Mouse (Mus musculus): ENCODE measurements around the gene Qrich2. TPM values are rescaled to one million over a fixed set of nuclear protein-coding genes. Genes with fewer than 3 reads are reported as not detected.
"Not testable (repeated sequence)": the region's sequence is repeated elsewhere in the genome, so short reads cannot be mapped to it uniquely, and the experiment has no call there.

Qrich2 gene
- total RNA-seq, 2 experiments from 2014 or later: 0.17 TPM; not detected in 1

DNA sequence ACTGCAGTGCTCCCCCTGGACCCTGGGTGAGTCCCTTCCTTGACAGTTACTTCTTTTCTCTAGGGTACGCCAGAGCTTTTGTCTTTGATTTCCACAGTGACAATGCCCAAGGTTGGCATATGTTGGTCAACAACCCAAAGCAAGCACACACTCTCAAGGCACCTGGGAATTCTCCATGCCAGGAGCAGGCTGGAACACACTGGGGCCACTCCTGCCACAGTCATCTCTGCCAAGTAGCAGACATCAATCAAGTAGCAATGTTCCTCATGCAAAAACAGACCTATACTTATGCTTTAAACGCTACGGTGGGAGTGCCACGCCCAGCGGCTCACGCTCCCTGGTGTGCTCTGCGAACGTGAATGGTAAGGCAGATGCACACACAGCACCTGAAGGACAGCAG is 14.9 kb upstream of the Qrich2 start:
- Histone ChIP-seq H3K4me3 (no peak overlapping the region), H3K27ac (peak overlapping the region; percentile 37; the same call in 1 of the 2 replicates)
- no peak for TF ChIP-seq CTCF (conservative IDR thresholded peaks at IDR 0.05)
- DNase-seq (ENCODE audit: low spot score in 2 of 2): no peak

DNA sequence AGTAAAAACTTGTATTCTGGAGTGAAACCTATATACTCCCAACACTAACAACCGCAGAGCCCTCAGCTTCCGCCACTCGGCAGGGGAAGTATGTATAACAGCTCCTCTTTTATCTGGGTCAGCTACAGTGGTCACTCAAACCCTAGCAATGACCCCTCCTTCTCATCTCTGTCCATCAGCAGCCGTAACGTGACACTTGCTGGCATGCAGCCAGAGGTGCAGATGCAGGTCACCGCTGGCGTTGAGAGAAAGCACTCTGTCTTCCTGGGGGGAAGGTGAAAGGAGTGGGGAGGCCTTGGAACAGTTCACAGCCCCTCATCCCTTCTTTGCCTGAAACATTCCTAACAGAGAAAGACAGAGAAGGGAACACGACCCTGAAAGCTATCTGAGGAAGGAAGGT is 13.8 kb upstream of the Qrich2 start:
- no peak for TF ChIP-seq CTCF (conservative IDR thresholded peaks at IDR 0.05)
- Histone ChIP-seq H3K27ac (no peak overlapping the region), H3K4me3 (no peak overlapping the region)
- DNase-seq (ENCODE audit: low spot score in 2 of 2): no peak

DNA sequence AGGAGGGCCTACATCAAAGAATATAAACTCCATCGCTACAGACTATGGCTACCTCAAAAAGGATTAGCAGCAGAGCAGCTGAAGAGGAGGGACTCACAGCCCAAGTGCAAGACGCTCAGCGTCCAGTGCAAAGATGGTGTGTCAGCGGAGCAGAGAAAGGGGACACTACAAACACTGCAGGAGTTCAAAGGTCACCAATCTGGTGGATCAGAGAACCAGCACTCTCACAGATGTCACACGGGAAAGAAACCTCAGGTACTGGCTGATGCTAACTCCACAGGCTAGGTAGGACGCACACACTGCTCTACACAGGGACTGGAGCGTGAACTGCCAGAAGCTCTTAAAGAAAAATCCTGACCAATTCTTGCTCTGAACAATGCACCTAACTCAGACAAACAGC is 12.9 kb upstream of the Qrich2 start:
- no peak overlapping the region for H3K4me3 ChIP-seq
- no peak for DNase-seq (ENCODE audit: low spot score in 2 of 2)
- TF ChIP-seq CTCF (conservative IDR thresholded peaks at IDR 0.05): no peak
- no peak overlapping the region for H3K27ac ChIP-seq

DNA sequence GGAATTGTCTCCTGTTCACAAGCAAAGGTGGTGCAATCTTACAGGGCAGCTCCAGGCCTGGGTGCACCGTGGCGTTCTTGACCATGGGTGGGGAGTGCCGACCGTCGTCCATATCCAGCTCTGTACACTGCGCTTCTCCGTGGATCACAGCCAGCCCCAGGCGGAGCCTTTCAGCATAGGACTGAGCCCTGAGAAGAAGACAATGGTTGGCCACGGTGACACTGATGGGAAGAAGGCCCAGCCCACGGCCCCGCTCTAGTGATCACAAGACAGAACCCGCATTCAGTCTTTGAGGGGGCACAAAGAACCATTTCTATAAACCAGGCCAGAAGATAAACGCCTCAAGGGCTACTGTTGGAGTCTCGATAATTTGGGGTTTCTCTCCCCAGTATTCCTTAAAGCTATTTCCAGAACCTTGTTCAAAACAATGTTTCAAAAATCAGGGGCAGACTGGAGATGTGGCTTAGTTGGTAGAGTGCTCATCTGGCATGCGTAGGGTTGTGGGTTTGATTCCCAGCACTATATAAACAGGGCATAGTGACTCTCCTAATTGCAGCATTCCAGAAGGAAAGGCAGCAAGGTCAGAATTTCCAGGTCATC is 11.2 kb upstream of the Qrich2 start:
- Histone ChIP-seq H3K27ac (peak overlapping the region; percentile 32), H3K4me3 (no peak overlapping the region)
- no peak for DNase-seq (ENCODE audit: low spot score in 2 of 2)
- TF ChIP-seq CTCF (conservative IDR thresholded peaks at IDR 0.05): no peak

DNA sequence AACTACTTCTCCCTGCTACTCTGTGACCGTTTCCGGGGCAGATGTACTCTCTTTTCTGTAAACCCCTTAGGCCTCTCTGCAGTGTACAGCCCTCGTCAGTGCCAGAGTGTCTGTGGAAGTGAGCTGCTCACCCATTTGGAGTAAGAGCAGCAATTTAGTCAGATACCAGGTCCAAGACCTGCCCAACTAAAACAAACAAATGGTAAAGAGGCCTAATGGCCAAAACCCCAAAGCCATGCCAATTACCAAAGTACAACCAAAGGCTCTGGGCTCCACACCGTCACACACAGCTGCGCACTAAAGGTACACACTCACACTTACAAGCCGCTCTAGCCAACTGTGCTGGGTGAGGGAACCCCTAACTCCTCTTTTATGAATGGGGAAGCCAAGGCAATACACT is 10.7 kb upstream of the Qrich2 start:
- TF ChIP-seq CTCF (conservative IDR thresholded peaks at IDR 0.05): no peak
- H3K27ac ChIP-seq: peak overlapping the region; percentile 64

DNA sequence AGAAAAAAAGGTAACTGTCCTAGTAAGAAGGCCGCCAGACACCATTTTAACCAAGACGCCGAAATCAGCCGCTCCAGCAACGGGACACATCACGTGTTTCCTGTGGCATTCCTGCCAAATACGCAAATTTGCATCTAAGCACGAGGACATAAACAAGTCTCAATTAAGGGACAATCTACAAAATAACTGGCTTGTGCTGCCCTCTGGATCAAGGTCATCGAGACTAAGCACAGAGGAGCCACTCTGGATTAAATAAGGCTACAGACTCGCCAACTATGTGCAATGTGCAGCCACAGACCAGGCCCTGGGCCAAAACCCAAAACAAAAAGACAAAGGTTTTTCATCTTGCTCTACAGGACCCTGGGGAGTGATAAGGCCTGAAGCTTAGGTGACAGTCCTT is 10.0 kb upstream of the Qrich2 start:
- no peak for TF ChIP-seq CTCF (conservative IDR thresholded peaks at IDR 0.05)
- Histone ChIP-seq H3K4me3 (no peak overlapping the region), H3K27ac (peak overlapping the region; percentile 64)
- peak in 1 of 2 experiments; percentile 33 for DNase-seq (ENCODE audit: low spot score in 2 of 2)

More for the DNA sequence above, 10.7 kb upstream of the Qrich2 start:
- H3K4me3 ChIP-seq: no peak overlapping the region
- DNase-seq (ENCODE audit: low spot score in 2 of 2): no peak

DNA sequence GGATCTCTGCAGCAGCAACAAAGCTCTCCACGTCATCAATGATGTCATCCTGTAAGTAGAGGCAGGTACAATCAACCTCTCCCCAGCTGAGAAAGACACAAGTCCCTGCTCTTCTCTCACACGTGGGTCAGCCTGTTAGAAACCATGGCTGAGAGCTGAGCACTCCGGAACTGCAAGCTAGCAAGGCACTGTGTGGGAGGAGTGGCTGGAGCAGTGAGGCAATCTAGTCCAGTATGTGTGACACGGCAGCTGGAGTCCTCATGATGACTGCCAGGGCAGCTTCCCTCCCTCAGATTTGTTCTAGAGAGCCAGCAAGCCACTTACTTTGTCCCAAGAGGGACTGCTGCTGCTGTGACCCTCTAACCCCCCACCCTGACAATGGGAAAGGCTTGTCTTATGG is 6.2 kb upstream of the Qrich2 start:
- no peak for DNase-seq (ENCODE audit: low spot score in 2 of 2)
- Histone ChIP-seq H3K27ac (no peak overlapping the region), H3K4me3 (no peak overlapping the region)
- no peak for TF ChIP-seq CTCF (conservative IDR thresholded peaks at IDR 0.05)

DNA sequence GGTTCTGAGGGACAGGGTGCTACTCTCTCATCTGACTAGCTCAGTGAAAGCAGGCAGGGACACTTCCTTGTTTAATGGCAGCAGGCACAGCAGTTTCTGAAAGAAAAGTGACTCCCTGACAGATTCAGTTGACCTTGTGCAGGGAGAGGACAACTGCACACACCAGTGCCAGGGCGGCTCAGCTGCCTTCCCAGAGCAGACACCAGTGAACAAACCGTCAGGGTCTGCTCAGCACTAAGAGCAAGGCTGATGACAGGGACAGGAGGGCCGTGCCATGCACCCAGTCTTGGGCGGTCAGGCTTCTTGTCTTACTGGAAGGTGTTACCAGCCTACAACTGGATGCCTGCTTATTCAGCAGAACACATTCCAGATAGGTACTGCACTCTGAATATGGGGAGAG is 4.9 kb upstream of the Qrich2 start:
- no peak overlapping the region for H3K4me3 ChIP-seq
- no peak overlapping the region for H3K27ac ChIP-seq
- TF ChIP-seq CTCF (conservative IDR thresholded peaks at IDR 0.05): no peak
- DNase-seq (ENCODE audit: low spot score in 2 of 2): no peak

DNA sequence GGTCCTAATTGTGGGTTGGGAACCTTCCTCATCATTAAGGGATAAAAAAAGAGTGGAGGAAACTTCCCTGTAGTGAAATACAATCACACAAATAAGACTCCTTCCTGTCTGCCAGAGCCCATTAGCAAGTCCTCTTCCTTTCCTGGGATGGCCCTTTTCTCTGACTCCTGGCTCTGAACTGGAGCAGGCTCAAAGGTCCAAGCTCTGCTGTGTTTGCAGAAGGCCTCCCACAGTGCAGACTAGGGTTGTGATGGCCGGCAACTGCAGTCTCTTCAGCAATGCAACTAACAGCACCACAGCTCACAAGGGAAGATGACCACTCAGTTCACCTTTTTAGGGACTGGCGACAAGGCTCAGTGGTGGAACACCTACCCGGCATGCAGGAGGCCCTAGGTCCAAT is 4.2 kb upstream of the Qrich2 start:
- TF ChIP-seq CTCF (conservative IDR thresholded peaks at IDR 0.05): no peak

DNA sequence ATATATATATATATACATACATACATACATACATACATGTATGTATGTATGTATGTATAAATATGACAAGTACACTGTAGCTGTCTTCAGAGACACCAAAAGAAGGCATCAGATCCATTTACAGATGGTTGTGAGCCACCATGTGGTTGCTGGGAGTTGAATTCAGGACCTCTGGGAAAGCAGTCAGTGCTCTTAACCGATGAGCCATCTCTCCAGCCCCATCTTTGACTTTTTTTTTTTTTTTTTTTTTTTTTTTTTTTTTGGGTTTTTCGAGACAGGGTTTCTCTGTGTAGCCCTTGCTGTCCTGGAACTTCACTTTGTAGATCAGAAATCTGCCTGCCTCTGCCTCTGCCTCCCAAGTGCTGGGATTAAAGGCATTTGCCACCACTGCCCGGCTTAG is 2.3 kb upstream of the Qrich2 start:
- DNase-seq (ENCODE audit: low spot score in 2 of 2); H3K4me3 ChIP-seq; H3K27ac ChIP-seq: not testable (repeated sequence)

More for the DNA sequence above, 4.2 kb upstream of the Qrich2 start:
- peak in 1 of 2 experiments; percentile 16 for DNase-seq (ENCODE audit: low spot score in 2 of 2)
- Histone ChIP-seq H3K4me3 (no peak overlapping the region), H3K27ac (no peak overlapping the region)

DNA sequence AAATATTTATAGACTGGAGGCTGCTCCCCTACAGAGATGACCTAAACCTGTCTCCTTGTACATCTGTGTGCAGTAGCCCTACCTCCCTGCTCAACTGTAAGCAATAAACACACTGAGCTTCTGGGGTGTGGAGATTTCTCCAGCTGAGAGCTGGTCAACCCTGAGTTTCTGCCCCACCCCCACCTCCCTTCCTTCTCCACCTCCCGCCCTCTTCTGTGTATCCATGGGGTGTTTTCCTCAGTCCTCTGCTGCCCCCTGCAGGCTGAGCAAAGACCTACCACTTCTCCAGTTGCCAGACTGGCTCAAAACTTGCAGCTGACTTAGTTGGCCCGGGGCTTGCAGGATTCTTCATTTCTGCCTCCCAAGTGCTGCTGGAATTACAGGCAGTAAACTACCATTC is 2.2 kb downstream of the Qrich2 start:
- peak; percentile 85 for TF ChIP-seq CTCF (conservative IDR thresholded peaks at IDR 0.05)
- no peak overlapping the region for H3K27ac ChIP-seq
- DNase-seq (ENCODE audit: low spot score in 2 of 2): peak; percentile 82 to 91
- H3K4me3 ChIP-seq: no peak overlapping the region

DNA sequence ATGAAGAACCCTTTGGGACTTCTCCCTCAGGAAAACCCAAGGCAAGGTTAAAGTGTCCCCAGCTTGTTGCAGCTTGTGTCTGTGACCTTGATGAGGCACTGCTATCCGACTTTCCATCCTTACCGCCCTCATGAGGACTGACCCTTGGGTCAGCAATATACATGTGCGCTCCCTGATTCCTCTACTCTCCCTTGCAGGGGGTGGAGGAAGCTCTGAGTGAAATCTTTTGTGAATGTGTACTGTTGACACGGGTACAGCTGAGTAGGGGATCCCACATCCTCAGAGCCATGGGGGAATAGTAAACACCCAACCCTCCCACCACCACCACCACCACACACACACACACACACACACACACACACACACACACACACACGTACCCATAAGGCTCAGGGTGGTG is 2.7 kb downstream of the Qrich2 start:
- H3K4me3 ChIP-seq: no peak overlapping the region
- no peak for DNase-seq (ENCODE audit: low spot score in 2 of 2)
- no peak for TF ChIP-seq CTCF (conservative IDR thresholded peaks at IDR 0.05)
- no peak overlapping the region for H3K27ac ChIP-seq

DNA sequence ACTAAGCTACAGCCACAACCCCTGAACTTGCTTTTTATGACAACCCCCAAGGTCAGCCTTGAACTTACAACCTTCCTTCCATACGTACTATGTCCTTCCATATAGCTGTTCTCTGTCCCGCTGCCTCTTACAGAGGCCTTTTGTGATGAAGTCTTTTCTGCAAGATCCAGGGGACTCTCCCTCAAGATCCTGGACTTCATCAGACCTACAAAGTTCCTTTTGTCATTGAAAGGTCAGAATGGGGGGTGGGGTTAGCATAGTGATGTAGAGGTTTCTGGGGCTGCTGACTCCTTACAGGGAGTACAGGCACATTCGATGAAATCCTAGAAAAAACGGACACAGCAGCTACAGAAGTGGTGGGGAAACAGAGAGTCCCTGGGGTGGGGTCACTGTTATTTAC is 6.3 kb downstream of the Qrich2 start:
- H3K27ac ChIP-seq: no peak overlapping the region
- TF ChIP-seq CTCF (conservative IDR thresholded peaks at IDR 0.05): no peak
- H3K4me3 ChIP-seq: no peak overlapping the region
- no peak for DNase-seq (ENCODE audit: low spot score in 2 of 2)

DNA sequence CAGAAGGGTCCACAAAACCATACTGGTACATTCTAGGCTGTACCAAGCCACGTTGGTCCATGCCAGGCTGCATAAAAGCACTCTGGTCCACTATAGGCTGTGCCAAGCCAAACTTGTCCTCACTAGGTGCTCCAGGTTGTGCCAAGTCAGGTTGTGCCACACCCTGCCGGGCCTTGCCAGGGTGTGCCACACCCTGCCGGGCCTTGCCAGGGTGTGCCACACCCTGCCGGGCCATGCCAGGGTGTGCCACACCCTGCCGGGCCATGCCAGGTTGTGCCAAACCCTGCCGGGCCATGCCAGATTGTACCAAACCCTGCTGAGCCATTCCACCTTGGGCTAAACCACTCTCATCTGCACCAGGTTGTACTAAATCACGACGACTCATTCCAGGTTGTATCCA is 9.8 kb downstream of the Qrich2 start:
- TF ChIP-seq CTCF (conservative IDR thresholded peaks at IDR 0.05): no peak
- Histone ChIP-seq H3K4me3 (no peak overlapping the region), H3K27ac (no peak overlapping the region)
- no peak for DNase-seq (ENCODE audit: low spot score in 2 of 2)

DNA sequence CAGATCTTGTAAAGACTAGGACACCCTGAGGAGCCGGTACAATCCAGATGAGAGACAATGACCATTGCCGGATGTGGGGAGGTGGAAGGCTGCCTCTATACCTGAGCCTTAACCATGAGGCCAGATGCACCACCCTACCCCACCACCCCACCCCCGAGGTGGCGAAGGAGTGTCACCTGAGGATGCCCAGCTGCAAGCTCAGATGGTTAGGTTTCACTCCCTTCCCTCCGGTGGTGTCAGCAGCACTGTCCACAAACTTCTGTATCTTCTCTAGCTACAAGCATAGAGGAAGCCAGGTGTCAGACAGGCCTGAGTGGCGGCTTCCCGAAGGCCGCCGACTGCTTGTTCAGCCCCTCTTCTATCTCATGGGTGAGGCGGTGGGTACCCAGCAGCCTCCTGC is 12.2 kb downstream of the Qrich2 start:
- Histone ChIP-seq H3K4me3 (no peak overlapping the region), H3K27ac (no peak overlapping the region)
- no peak for DNase-seq (ENCODE audit: low spot score in 2 of 2)

More for the DNA sequence above, 12.2 kb downstream of the Qrich2 start:
- TF ChIP-seq CTCF (conservative IDR thresholded peaks at IDR 0.05): no peak

All from layer of hippocampus, adult 2 months (tissue).